Mouse (Mus musculus): ENCODE results near the gene Xpa. TPM values are rescaled to one million over a fixed set of nuclear protein-coding genes. Genes with fewer than 3 reads are reported as not detected.
A peak's percentile ranks its signal among the peaks of the same experiment; 100 is the strongest.

Xpa gene
- polyA plus RNA-seq, 1 experiment = 30.4 TPM

- TF ChIP-seq CTCF (IDR thresholded peaks at IDR 0.05; ENCODE audit: borderline replicate concordance, insufficient read depth, low read depth, low read length) (no peak), POLR2A (IDR thresholded peaks at IDR 0.05; ENCODE audit: borderline replicate concordance, insufficient read depth, low read length) (no peak)
- no peak overlapping the region for H3K4me3 ChIP-seq (replicated peaks; ENCODE audit: insufficient read depth, low read depth, low read length)
- no peaks in the 10 kb centered on the region for H3K27me3 ChIP-seq (ENCODE audit: control insufficient read depth, insufficient read depth, low read length)
- DNase-seq = no peak
- no peak overlapping the region for H3K27ac ChIP-seq (ENCODE audit: insufficient read depth, low read length)
- WGBS = 90% methylated on average over 6 of the region's 6 CpGs
- no peaks in the 10 kb centered on the region for H3K4me1 ChIP-seq (ENCODE audit: control insufficient read depth, insufficient read depth, low read length)
Observed at GRCm38 (mm10) chr4:46123358-46123757, 72.8 kb downstream of the Xpa start.

GRCm38 (mm10) chr4:46120767-46121166 is 75.3 kb downstream of the Xpa start:
- Histone ChIP-seq H3K27ac (ENCODE audit: insufficient read depth, low read length) (no peak overlapping the region), H3K27me3 (ENCODE audit: control insufficient read depth, insufficient read depth, low read length) (no peaks in the 10 kb centered on the region), H3K4me3 (replicated peaks; ENCODE audit: insufficient read depth, low read depth, low read length) (no peak overlapping the region), H3K4me1 (ENCODE audit: control insufficient read depth, insufficient read depth, low read length) (peaks cover 16% of the 10 kb centered on the region)
- TF ChIP-seq POLR2A (IDR thresholded peaks at IDR 0.05; ENCODE audit: borderline replicate concordance, insufficient read depth, low read length) = no peak
- TF ChIP-seq CTCF (IDR thresholded peaks at IDR 0.05; ENCODE audit: borderline replicate concordance, insufficient read depth, low read depth, low read length) = no peak
- 85% methylated on average over 3 of the region's 3 CpGs for WGBS
- no peak for DNase-seq

- Histone ChIP-seq H3K27me3 (ENCODE audit: control insufficient read depth, insufficient read depth, low read length) (no peaks in the 10 kb centered on the region), H3K4me3 (replicated peaks; ENCODE audit: insufficient read depth, low read depth, low read length) (no peak overlapping the region), H3K27ac (ENCODE audit: insufficient read depth, low read length) (no peak overlapping the region), H3K4me1 (ENCODE audit: control insufficient read depth, insufficient read depth, low read length) (peaks cover 19% of the 10 kb centered on the region)
- DNase-seq = no peak
- TF ChIP-seq POLR2A (IDR thresholded peaks at IDR 0.05; ENCODE audit: borderline replicate concordance, insufficient read depth, low read length) = no peak
- TF ChIP-seq CTCF (IDR thresholded peaks at IDR 0.05; ENCODE audit: borderline replicate concordance, insufficient read depth, low read depth, low read length) = peak; percentile 56; the same call in 1 of the 2 replicates
- 80% methylated on average over 14 of the region's 14 CpGs for WGBS
Observed at GRCm38 (mm10) chr4:46119514-46120094, 76.5 kb downstream of the Xpa start.

- 96% methylated on average over 4 of the region's 4 CpGs for WGBS
- DNase-seq = no peak
- TF ChIP-seq CTCF (IDR thresholded peaks at IDR 0.05; ENCODE audit: borderline replicate concordance, insufficient read depth, low read depth, low read length) (no peak), POLR2A (IDR thresholded peaks at IDR 0.05; ENCODE audit: borderline replicate concordance, insufficient read depth, low read length) (no peak)
- Histone ChIP-seq H3K4me3 (replicated peaks; ENCODE audit: insufficient read depth, low read depth, low read length) (no peak overlapping the region), H3K4me1 (ENCODE audit: control insufficient read depth, insufficient read depth, low read length) (peaks cover 19% of the 10 kb centered on the region), H3K27me3 (ENCODE audit: control insufficient read depth, insufficient read depth, low read length) (no peaks in the 10 kb centered on the region), H3K27ac (ENCODE audit: insufficient read depth, low read length) (no peak overlapping the region)
Observed at GRCm38 (mm10) chr4:46117536-46117935, 78.6 kb downstream of the Xpa start.

DNA sequence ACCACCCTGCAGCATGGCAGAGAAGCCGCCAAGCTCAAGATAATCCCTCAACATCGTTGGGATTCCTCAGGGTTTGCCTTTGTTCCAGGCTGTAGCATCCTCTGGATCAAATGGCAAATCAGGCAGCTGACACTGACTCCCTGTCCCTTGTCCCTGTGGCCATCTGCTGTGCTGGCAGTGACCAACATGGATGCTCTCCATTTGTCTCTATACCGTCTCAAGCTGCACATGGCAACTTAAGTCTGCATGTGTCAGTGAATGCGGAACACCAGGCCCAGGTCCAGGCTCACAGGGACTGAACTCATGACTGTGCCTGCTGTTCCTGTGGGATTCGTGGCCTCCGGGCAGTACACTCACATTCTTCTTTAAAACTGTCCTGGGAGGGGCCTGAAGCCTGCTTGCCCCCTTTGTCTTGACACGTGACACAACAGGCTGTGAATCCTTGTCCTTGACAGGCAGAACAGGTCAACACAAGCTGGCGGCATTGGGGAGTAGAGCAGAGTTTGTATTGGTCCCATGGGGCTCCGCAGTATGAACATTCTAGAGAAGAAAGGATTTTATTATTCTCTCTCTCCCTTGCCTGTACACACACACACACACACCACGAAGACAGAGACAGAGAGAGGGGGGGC is 79.5 kb downstream of the Xpa start:
- TF ChIP-seq POLR2A (IDR thresholded peaks at IDR 0.05; ENCODE audit: borderline replicate concordance, insufficient read depth, low read length) (no peak), CTCF (IDR thresholded peaks at IDR 0.05; ENCODE audit: borderline replicate concordance, insufficient read depth, low read depth, low read length) (no peak)
- peak; percentile 84 to 91 for DNase-seq
- peaks cover 24% of the 10 kb centered on the region for H3K4me1 ChIP-seq (ENCODE audit: control insufficient read depth, insufficient read depth, low read length)
- H3K4me3 ChIP-seq (replicated peaks; ENCODE audit: insufficient read depth, low read depth, low read length) = no peak overlapping the region
- WGBS = 23% methylated on average over 10 of the region's 10 CpGs
- no peaks in the 10 kb centered on the region for H3K27me3 ChIP-seq (ENCODE audit: control insufficient read depth, insufficient read depth, low read length)
- peak overlapping the region; percentile 48 for H3K27ac ChIP-seq (ENCODE audit: insufficient read depth, low read length)

DNA sequence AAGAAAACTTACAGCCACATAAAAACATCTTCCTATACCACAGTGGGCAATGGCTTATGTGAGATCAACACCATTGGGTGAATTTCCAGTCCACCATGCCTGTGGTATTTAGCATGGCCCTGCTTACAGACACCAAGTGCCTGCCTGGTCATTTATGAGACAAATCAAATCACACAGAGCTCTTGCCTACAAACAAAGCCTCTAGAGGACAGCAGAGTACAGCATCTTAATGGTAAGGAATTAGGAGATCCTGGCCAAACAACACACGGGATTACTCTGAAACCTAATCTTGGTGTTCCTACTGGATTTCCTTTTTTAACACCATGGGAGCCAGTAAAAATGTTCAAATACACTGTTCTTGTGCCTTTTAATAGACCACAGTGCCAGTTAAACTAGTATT is 80.8 kb downstream of the Xpa start:
- H3K27me3 ChIP-seq (ENCODE audit: control insufficient read depth, insufficient read depth, low read length) = no peaks in the 10 kb centered on the region
- H3K27ac ChIP-seq (ENCODE audit: insufficient read depth, low read length) = no peak overlapping the region
- H3K4me1 ChIP-seq (ENCODE audit: control insufficient read depth, insufficient read depth, low read length) = peaks cover 28% of the 10 kb centered on the region
- no peak for DNase-seq
- WGBS = 39% methylated on average over 1 of the region's 1 CpGs
- TF ChIP-seq CTCF (IDR thresholded peaks at IDR 0.05; ENCODE audit: borderline replicate concordance, insufficient read depth, low read depth, low read length) (no peak), POLR2A (IDR thresholded peaks at IDR 0.05; ENCODE audit: borderline replicate concordance, insufficient read depth, low read length) (no peak)
- H3K4me3 ChIP-seq (replicated peaks; ENCODE audit: insufficient read depth, low read depth, low read length) = no peak overlapping the region

DNA sequence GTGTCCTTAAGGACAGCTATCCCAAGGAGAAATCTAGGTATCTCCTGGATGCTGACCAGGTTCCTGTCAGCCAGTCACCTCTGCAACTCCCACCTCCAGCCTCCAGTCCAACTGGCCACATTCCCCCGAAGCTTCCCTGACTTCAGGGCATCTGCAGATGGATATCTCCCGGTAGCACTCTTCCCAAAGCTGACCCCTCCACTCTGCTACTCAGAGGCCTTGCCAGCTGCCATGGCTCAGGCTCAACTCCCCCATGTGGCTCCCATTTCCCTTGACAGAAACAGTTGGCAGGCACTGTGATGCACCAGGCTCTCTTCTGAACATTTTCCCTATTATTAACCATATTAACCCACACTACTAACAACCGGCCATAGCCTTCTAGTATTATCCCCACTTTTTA is 84.8 kb downstream of the Xpa start:
- Histone ChIP-seq H3K4me3 (replicated peaks; ENCODE audit: insufficient read depth, low read depth, low read length) (no peak overlapping the region), H3K4me1 (ENCODE audit: control insufficient read depth, insufficient read depth, low read length) (peaks cover 18% of the 10 kb centered on the region), H3K27me3 (ENCODE audit: control insufficient read depth, insufficient read depth, low read length) (no peaks in the 10 kb centered on the region), H3K27ac (ENCODE audit: insufficient read depth, low read length) (no peak overlapping the region)
- TF ChIP-seq CTCF (IDR thresholded peaks at IDR 0.05; ENCODE audit: borderline replicate concordance, insufficient read depth, low read depth, low read length) = no peak
- TF ChIP-seq POLR2A (IDR thresholded peaks at IDR 0.05; ENCODE audit: borderline replicate concordance, insufficient read depth, low read length) = no peak
- peak; percentile 63 to 70 for DNase-seq
- 0% methylated on average over 3 of the region's 3 CpGs for WGBS

GRCm38 (mm10) chr4:46110084-46110483 is 86.0 kb downstream of the Xpa start:
- Histone ChIP-seq H3K4me1 (ENCODE audit: control insufficient read depth, insufficient read depth, low read length) (peaks cover 9% of the 10 kb centered on the region; the same call in 1 of the 2 replicates), H3K27ac (ENCODE audit: insufficient read depth, low read length) (no peak overlapping the region), H3K27me3 (ENCODE audit: control insufficient read depth, insufficient read depth, low read length) (no peaks in the 10 kb centered on the region), H3K4me3 (replicated peaks; ENCODE audit: insufficient read depth, low read depth, low read length) (no peak overlapping the region)
- 67% methylated on average over 8 of the region's 8 CpGs for WGBS
- TF ChIP-seq POLR2A (IDR thresholded peaks at IDR 0.05; ENCODE audit: borderline replicate concordance, insufficient read depth, low read length) = no peak
- no peak for TF ChIP-seq CTCF (IDR thresholded peaks at IDR 0.05; ENCODE audit: borderline replicate concordance, insufficient read depth, low read depth, low read length)
- no peak for DNase-seq

Other genes with a start within 250 kb of the Xpa start
- 29.6 and 31.7 TPM in 2 replicates for gene Tdrd7, start 231.0 kb downstream of the Xpa start, polyA plus RNA-seq (2012; rRNA removed)
- gene Tmod1, start 157.4 kb downstream of the Xpa start, polyA plus RNA-seq (2012; rRNA removed) = 55.4 and 55.7 TPM in 2 replicates
- gene Ncbp1, start 57.7 kb downstream of the Xpa start, polyA plus RNA-seq (2012; rRNA removed) = 50.8 and 61.2 TPM in 2 replicates
- gene Tstd2, start 57.6 kb downstream of the Xpa start, polyA plus RNA-seq (2012; rRNA removed) = 15.4 and 16.2 TPM in 2 replicates
- not detected in 2 replicates for gene Foxe1, start 147.3 kb upstream of the Xpa start, polyA plus RNA-seq (2012; rRNA removed)
- gene Trmo, start 193.1 kb upstream of the Xpa start, polyA plus RNA-seq (2012; rRNA removed) = 7.7 and 8.1 TPM in 2 replicates
- gene Hemgn, start 217.2 kb upstream of the Xpa start, polyA plus RNA-seq (2012; rRNA removed) = 0.14 and 0.16 TPM in 2 replicates

Data from cerebellum, adult 2 months (tissue).